Mouse (Mus musculus) erythroblast, adult 5-6 weeks (primary cell): ENCODE results near the gene Cfap69. TPM values are rescaled to one million over a fixed set of nuclear protein-coding genes. Genes with fewer than 3 reads are reported as not detected.

Experiments
- total RNA-seq, 2 experiments: library from RNA; stranded (forward) in 1 of 2; stranded (reverse) in 1 of 2; fragments of 150-400 nt in 1 of 2; fragments of 200-764, 138-1000 nt in 1 of 2; gene quantifications; 2 replicates each; pipeline versions ENCODE4 v1.2.3 to v1.2.4; 2015 to 2017; ENCODE audit warnings: low replicate concordance in 2 of 2

Gene Cfap69
- total RNA-seq, 2 experiments from 2014 or later, result not detected

Other genes with a start within 250 kb of the Cfap69 start
- gene Cdk14, start 243.9 kb downstream of the Cfap69 start, total RNA-seq (2015; ENCODE audit: low replicate concordance), result 0.63 TPM in 1 of 2 replicates, not detected in the other
- gene Cdk14, start 243.9 kb downstream of the Cfap69 start, total RNA-seq (2017; ENCODE audit: low replicate concordance), result 0.56 and 0.60 TPM in 2 replicates
- not detected in 2 replicates for gene 1700015F17Rik, start 185.1 kb downstream of the Cfap69 start, total RNA-seq (2015; ENCODE audit: low replicate concordance)
- gene 1700015F17Rik, start 185.1 kb downstream of the Cfap69 start, total RNA-seq (2017; ENCODE audit: low replicate concordance), result not detected in 2 replicates
- 0.42 TPM in 1 of 2 replicates, not detected in the other for gene Cldn12, start 149.3 kb downstream of the Cfap69 start, total RNA-seq (2015; ENCODE audit: low replicate concordance)
- 0.98 and 1.2 TPM in 2 replicates for gene Cldn12, start 149.3 kb downstream of the Cfap69 start, total RNA-seq (2017; ENCODE audit: low replicate concordance)
- 2.7 and 10.6 TPM in 2 replicates for gene Gtpbp10, start 104.7 kb downstream of the Cfap69 start, total RNA-seq (2015; ENCODE audit: low replicate concordance)
- 3.8 and 5.0 TPM in 2 replicates for gene Gtpbp10, start 104.7 kb downstream of the Cfap69 start, total RNA-seq (2017; ENCODE audit: low replicate concordance)
- not detected in 2 replicates for gene Gm8773, start 90.4 kb downstream of the Cfap69 start, total RNA-seq (2015; ENCODE audit: low replicate concordance)
- not detected in 2 replicates for gene Gm8773, start 90.4 kb downstream of the Cfap69 start, total RNA-seq (2017; ENCODE audit: low replicate concordance)
- gene Steap2, start 30.3 kb upstream of the Cfap69 start, total RNA-seq (2015; ENCODE audit: low replicate concordance), result not detected in 2 replicates
- gene Steap2, start 30.3 kb upstream of the Cfap69 start, total RNA-seq (2017; ENCODE audit: low replicate concordance), result not detected in 2 replicates
- gene Steap1, start 85.1 kb upstream of the Cfap69 start, total RNA-seq (2015; ENCODE audit: low replicate concordance), result not detected in 2 replicates
- not detected in 2 replicates for gene Steap1, start 85.1 kb upstream of the Cfap69 start, total RNA-seq (2017; ENCODE audit: low replicate concordance)